Mouse (Mus musculus) lung, adult 18-20 months (tissue): ENCODE measurements around the gene Carhsp1.

Source experiments
- DNase-seq, 2 experiments: peaks; one replicate each; pipeline ENCODE4 v3.0.0; 2022; ENCODE audit warnings: mixed read lengths in 2 of 2

Gene Carhsp1

DNA sequence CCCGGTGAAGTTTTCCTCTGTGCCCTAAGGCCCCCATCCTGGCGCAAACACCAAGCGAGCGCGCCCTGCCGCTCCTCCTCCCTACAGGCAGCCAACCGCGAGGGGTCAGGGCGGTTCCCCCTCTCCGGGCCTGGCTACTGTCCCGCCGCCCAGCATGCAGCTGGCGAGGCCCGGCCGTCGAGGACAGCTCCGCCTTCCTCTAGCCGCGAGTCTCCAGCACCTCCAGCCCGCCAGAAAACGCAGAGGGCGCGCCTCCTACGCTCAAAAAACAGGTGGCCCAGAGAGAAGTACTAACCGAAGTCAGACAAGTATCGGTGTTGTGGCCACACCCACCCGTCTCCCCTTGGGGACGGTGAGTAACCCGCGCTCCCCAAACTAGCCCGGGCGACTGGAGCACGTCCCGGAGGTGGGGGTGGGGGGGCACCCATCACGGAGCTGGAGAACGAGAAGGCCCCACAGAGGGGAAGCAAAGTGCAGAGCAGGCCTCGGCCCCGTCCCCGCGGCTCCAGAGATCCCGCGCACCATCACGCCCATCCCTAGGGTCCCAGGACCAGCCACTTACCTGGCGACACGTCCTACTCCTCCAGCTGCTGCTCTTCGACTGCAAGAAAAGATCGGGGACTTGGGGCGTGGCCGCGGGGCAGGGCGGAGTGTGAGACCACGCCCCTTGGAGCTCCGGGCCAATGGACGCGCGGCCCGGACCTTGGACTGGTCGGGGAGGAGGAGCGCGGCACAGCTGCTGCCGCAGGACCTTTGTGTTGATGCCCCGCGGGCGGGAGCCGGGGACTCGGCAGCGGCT, at the start of gene Carhsp1:
TSS of gene Carhsp1 (minus strand) at position 605 of the 799 bp plus-strand sequence.
- DNase-seq: peak; percentile 96

DNA sequence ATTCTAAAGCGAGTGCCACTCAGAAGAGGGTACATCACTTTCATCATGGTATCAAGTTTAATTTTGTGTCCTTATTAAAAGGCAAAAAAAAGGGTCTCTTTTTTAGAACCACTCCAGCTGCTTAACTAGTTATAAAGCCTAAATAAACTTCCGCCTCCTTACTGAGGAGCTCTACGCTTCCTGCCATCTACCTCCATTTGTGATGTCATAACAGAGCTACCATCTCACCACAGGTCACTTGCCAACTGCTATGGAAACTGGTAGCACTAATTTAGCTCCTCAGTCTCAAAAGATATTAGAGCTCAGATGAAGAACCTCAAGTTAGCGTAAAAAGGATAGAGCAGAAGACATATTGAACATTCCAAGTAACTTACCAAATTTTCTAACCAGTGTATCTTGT, 48.5 kb upstream of the Carhsp1 start:
- no peak for DNase-seq

DNA sequence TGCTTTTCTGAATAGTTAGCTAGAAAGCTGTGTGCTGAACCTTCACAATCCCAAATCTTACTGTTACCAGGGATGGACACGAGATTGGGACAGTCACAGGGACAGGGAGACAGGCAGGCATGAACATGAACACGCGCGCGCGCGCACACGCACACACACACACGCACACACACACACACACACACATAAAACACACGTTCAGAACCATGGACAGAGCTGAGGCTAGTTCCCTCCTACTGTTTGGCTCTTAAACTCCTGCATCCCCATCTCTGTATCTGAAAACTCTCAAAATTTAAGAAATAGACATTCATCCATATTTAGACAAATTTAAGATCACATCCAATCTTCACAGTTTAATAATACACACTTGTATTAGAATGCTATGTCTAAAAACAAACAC, 45.8 kb upstream of the Carhsp1 start:
- no peak for DNase-seq

DNA sequence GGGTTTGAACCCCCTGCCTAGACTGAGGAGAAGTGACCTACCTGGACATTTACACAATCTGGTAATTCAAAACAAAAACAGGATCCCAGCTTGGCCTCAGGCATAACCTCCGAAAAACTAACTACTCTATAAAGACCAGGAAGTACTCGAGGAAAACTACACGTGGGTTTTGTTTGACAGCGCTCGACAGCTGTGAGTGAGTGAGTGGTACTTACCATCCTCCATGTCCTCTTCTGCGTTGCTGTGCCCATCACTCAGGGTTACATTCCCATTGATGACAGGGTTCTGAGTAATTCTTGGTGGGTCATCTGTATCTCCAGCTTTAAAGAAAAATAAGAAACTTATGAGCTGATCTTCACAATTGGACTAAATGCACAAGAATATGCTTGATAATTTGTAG, 44.3 kb upstream of the Carhsp1 start:
- no peak for DNase-seq

DNA sequence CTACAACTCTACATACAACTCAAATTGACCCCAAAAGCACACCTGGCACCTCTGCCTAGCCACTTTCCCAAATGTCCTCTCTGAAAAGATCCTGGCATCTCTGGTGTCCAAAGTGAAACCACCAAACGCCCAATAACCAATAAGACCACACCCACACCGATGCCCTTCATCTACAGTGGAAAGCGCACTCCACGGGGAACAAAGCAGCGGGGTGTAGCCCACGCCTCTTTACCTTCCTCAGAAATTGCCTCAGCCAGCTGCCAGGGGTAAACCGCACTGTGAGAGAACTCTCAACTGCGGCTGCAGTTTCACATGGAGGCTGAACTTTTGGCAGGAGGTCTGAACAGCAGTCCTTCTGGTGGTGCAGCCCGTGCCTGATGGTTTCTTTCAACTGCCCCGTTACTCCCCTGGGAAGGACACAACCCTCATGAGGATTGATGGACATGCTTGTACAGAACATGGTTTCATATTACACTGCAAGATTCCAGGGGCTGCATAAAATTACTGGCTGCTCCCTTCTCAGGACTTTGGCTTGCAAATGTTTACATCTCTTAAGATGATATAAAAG, 43.6 kb upstream of the Carhsp1 start:
- no peak for DNase-seq

DNA sequence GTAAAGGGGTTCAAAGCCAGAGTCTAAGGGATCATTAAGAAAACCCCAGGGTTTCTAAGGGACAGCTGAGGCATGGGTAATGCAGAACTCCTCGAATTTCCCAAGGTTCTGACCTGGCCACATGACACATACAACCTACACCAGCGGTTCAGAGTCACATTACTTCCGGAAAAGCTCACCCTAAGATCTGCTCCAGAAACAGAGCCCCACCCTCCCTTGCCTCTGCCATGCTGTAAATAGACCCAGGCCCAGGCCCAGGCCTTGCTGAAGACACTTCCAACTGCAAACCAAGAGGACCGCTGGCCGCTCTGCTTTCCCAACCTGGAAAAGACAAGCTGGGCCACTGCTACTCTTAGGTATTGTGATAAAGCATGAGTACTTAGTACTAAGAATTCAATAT, 42.9 kb upstream of the Carhsp1 start:
- no peak for DNase-seq

DNA sequence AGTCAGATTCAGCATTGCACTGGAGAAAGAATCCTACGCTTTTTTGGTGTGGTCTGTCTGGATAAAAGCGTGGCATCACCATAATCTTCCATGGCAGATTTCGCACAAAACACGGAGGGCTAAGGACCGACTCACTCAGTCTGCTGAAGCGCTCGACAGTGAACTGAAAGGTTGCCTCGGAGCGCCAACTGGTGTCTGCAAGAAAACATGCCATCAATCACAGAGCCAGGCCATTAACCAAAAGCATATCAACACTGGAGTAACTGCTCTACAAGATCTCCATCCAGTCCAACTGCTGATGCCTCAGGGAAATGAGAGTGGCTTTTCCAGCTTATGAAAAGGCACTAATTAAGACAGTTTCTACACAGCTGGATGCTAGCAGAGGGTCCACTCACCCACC, 40.0 kb upstream of the Carhsp1 start:
- DNase-seq: no peak

DNA sequence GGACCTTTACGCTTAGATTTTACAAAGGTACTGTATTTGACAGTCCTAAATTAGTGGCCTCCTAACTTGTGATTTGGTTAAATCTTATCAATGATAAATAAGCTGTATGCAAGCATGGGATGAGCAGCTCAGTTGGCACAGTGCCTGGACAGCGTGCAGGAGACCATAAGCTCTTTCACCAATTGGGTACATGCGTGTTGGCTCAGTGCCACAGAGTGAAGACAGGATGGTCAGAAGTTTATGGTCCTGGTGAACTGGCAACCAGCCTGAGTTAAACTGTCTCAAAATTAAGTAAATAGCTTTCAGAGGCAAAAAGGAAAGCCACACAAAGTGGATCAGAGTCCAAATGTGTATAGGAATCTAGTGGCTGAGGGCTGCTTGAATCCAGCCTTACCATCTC, 28.6 kb upstream of the Carhsp1 start:
- DNase-seq: no peak

DNA sequence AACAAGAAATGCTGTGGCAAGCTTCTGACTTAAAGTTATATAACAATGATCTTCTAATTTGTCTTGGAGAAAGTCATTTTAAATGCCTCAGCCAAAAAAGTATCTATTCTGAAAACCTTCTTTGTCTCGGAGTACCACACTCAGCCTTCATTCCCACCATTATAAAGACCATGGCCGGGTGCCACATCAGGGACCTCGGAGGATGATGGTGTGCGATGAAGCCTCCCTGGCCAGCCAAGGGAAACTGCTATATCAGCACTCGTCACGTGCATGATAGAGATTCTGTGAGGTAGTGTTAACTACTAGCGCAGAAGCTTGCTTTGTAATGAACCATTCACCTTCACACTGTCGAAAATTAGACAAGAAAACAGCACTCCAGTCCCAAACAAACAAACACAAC, 27.6 kb upstream of the Carhsp1 start:
- DNase-seq: no peak

DNA sequence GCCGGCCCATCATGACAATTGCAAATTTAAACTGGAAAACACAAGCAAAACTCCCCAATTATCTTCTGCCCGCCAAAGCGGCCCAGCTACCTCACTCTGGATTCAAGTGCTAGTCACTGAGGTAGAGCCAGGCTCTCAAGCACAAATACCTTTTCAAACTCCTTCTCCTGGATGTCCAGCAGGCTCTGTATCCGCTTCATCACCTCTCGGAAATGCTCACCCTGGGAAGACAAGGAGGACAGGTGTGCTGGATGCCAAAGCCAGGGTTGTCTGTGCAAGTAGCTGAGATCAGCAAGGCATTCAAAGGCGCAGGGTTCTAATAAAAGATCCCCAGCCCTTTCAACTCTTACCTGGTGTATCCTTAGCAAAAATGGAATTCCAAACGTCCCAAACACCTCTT, 19.3 kb upstream of the Carhsp1 start:
- no peak for DNase-seq

DNA sequence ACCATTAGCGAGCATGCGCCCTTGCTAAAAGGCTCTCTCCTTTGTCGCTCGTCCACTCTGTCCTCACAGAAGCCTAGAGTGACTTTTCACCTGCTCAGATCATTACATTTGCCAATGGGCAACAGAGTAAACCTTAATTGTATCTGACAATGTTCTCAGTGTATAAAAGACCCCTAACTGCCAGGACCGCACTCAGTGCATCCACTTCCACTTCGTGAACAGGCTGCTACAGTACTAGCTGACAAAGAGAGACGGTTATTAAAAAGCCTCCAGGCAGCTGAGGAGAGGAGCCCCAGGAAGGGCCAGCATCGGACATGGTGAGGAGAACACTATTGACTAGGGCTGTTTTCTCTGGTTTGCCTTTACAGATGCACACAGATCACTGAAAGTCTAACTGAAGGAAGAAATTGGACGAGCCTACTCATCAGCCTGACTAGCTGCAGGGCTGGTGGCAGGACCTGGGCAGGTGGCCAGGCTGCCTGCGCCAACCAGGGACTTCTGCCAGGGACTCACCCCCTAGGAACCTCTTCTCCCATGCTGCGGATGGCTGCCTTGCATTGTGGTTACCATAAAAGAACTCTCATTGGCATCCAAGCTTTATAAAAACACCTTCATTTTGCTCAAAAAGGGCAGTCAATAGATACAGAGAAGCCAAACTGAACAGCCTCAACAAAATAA, 18.2 kb upstream of the Carhsp1 start:
- no peak for DNase-seq

DNA sequence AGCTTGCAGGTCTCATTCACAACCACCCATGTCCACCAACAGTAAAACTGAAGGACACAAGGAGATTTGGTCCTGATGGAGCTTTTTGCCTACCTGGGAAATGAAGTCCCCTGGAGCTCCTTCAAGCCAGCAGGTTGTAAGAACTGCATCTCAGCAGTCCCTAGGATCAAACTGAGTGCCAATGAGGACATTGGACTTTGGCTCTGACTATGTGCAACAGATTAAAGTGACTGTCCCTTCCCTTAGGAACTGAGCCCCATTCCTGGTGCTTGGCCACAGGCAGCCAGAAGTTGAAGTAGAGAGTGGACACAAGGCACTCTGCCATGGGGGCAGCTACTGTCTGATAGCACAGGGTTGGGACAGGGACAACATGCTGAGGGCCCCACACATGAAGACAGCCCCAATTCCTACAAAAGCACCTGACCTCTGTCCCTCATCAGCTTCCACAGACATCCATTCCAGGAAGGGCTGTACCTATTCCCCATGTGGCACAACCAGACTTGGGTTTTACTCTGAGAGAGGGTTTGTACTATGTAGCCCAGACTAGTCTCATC, 15.7 kb upstream of the Carhsp1 start:
- DNase-seq: no peak

DNA sequence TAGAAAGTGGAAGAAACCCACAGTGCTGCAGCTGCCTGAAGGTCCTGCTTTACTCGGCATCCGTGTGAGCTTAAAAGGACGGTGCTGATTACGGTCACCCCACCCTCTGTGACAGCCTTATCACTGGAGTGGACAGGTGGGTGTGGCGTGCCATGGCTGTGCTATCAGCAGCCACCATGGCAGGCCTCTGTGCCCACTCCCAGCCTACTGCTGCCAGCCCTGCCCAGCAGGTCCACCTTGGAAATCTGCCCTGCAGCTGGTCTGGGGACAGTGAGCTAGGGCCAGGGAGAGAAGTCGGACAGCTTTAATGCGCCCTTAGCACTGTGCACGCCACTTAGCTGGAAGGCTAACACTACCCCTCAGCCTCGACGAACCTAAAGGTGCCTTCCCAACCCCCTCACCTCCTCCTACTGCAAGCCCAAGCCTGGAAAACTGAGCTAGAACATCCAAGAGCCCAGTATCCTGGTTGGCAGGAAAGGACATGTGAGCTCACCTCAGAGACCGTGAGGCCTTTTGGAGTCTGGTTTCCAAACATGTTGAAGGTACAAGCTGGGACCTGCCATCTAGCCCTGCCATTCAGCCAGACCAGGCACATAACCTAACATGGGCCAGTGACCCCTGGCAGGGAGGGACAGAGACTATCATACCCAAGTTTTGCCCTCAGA, 15.0 kb upstream of the Carhsp1 start:
- DNase-seq: no peak

DNA sequence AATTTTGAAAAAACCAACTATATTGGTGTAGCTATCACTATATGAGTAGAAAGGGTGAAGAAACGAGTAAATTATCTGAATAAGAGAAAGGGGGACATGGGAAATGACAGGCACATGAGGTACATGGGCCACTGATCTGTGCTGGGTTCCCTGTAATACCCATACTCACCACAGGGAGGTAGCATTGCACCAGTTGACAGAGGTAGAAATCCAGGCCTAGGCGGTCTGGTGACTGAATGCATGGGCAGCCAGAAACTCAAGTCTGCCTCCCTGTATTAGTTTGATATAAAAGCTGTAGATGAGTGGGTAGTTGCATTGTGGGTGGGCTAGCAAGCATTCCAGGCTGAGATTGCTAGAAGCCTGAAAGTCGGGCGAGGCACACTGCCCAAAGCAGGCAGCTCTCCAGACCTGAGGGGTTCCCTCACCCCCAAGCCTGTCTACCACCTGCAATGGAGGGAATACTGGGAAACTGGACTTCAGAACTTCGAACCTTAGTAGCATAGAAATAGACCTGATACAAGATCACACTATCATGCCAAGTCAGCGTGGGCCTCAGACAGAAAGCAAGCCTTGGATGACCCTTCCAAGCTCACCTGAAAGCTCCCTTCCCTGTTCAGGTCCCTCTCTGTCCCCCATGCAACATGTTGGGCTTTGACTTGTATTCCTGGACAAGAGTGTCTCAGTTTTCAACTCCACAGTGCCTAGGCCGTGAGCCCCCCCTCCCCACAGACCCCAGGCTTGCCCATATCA, 14.3 kb upstream of the Carhsp1 start:
- peak; percentile 66 to 71 for DNase-seq

DNA sequence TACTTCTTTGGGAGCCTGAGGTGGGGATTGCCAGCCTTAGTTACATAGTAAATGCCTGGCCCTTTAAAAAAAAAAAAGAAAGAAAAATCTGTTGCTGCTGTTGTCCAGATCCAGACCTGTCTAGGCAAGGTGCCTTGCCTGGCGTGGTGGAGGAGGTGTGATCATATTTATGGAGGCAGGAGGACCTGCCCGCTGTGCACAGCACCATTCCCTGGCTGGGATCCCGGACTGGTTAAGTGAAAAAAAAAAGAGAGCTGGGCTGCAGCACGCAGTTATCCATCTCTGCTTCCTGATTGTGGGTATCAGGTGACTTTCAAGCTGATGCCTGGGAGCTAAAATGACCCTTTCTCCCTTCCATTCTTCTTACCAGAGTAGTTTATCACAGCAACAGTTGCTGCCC, 13.1 kb upstream of the Carhsp1 start:
- no peak for DNase-seq

DNA sequence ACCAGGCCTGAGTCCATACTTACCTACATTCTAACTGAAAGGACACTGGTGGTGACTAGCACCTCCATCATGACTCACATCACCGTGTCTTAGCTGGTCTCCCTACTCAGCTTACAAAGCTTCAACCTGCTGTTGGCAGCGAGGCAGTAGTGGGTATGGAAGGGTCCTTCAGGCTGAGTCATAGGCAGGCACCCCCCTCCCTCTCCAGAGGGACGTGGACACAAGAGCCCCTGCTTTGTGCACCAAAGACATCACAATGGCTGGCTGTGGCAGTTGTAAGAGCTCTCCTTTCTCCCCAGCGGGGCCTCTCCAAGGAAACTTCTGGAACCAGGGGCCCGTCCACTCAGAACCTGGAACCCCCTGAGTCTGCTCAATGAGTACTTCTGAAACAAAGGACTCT, 8.5 kb upstream of the Carhsp1 start, which contains the start of gene Gm5767:
TSS of gene Gm5767 (plus strand) at position 301 of the 400 bp plus-strand sequence.
- DNase-seq: no peak

DNA sequence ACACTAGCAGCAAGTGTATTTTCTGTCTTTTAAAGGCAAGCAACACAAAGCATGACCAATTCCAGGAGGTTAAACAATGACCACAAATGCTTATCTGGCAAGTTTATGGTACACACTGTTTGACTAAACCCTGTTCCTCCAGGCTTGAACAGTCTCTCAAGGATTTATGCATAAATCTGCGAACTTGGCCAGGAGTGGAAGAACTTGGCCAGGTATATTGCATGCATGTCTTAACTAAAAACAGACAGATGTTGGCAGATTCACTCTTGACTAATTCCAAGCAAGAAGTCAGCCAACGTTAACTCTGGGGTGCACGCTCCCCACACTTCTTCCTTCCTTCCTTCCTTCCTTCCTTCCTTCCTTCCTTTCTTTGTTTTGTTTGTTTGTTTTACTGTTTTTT, 7.8 kb upstream of the Carhsp1 start:
- DNase-seq: no peak

DNA sequence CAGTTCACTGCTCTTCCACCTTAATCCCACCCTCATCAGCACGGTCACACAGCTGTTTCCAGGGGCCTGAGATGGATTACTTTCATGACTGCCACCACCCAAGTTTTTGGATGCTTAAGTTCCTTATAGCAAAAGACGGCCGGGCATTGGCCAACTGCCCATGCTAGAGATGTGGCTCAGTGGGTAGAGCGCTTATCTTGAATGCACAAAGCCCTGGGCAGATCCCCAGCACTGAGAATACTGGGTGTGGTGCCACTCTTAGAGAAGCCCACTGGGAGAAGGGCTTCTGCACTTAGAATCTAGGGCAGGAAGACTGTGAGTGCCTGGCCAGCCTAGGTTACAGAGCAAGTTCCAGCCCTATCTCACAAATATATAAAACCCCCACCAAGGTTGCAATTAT, 6.7 kb upstream of the Carhsp1 start:
- DNase-seq: no peak

DNA sequence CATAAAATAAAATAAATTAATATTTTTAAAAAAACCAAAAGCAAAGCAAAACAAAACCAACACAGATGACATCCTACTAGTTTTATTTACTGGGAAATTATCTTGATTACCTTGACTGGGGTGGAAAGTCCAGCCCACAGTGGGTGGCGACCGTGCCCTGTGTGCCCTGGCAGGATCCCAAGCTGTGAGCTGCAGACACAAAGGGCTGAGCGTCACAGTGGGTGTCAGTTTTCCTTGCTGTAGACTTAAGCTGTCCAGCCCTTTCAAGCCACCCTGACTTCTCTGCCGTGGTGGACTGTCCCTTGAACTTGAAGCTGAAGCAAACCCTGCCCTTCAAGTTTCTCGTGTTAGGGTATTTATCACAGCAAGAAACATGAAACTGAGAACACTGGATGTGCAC, 6.1 kb upstream of the Carhsp1 start:
- DNase-seq: peak in 1 of 2 experiments; percentile 56

DNA sequence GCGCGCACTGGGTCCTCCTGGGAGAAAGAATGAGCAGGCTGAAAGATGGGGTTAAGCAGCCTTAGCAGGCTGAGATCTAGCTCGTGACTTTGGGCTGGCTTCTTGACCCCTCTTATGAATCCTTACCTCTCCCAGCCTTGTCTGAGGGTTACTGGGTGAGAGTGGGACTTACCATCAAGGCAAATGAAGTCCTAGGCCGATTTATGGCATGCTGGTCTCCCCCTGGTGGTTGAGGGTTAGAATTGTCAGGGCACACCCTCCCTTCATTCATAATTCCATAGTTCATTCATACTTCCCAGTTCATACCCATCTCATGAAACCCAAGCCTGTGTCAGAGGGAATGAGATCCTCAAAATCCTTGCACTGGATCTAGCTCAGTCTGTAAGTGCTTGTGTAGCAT, 4.8 kb upstream of the Carhsp1 start:
- peak in 1 of 2 experiments; percentile 54 for DNase-seq

DNA sequence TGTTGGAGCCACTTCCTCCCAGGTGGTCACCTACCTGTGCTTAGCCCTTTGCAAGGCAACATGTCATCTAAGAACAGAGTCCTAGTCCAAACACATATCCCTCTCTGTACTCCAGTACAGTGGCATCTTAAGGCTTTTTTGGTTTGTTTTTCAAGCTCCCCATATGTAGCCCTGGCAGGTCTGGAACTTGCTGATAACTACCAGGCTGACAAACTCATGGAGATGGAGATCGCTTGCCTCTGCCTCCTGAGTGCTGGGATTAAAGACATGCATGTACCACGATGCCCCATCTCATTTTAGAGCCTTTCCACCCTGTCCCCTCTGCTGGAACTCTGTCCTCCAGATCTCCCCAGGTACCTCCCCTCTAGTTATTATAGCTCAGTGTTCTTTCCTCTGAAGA, 4.3 kb upstream of the Carhsp1 start:
- no peak for DNase-seq

DNA sequence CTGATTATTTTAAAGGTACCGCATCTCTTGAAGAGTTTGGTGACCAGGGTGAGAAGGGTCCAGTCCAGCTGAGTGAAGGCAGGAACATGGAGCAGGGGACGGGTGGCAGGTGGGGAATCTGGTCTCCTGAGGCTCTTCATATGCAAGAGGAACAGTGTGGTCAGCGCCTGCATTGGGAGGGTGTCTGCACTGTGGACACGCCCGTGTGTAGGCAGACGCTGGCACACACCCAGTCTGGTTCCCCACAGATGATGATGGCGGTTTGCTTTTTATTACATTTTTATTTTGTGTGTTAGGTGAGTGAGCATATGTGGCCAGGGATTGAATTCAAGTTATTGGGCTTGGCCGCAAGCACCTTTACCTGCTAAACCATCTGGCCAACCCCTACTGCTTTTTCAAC, 3.6 kb upstream of the Carhsp1 start:
- DNase-seq: no peak

DNA sequence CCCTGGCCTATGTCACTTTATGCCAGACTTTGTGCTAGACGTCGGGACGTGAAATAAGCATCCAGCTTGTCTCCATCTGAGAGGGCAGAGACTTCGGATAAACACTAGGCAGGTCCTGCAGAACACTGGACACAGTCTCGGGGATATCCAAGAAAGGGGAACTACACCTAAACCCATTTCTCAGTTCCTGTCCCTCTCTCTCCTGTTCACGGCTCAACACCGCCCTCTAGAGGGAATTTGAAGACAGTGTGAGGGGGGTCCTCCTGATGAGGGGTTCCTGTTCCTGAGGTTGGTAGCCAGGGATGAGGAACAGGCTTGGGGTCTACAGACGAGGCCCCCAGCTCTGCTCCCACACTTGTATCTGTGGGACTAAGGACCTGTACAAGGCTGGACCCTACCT, 2.2 kb upstream of the Carhsp1 start:
- DNase-seq: peak; percentile 64 to 71
